Mouse (Mus musculus): Measurements from ENCODE around the gene Fermt2. TPM values are rescaled to one million over a fixed set of nuclear protein-coding genes. Genes with fewer than 3 reads are reported as not detected.

The Fermt2 gene
- 46.0 and 47.5 TPM in 2 replicates for polyA plus RNA-seq (2012; rRNA removed)

DNA sequence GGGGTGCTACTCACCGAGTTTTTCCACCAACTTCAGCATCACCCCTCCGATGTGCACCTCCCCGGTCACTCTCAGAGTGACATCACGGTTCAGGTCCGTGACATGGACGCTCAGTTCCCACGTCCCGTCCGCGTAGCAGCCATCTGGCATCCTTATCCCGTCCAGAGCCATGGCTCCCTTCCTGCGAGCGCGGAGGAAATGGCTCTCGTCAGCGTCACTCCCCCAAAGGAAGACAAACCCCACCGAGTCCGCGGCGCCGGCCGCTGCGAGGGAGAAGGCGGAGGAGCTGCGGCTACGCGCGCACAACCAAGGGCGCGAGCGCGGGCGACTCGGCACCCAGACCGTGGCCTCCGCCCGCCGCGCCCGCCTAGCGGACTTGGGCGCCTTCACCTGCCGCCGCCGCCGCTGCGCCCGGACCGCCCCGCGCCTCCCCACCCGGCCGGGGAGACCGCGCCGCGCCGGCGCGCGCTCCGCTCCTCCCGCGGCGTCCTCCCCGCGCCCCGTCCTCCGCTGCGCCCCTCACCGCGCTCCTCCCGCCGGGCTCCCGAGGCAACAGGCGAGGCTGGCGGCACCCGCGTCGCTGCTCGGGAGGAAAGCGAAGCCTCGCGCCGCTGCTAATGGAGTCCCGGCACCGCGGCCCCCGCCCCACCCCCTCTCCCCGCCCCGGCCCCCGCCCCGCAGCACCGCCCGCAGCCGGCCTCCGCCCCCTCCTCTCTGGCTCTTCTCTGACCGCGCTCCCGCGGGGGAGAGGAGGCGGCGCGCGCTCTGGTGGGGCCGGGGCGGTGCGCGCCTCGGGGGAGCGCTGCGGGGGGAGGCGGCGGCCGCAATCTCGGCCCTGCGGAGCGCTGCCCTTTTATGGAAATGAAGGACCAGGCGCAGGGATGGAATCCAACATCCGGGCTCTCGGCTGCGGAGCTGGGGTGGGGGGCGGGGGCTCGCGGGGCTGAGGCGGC, at the start of gene Fermt2:
Gene Fermt2, minus strand, starts transcription at position 708 of the 953 bp plus-strand sequence.

Other genes starting within 250 kb of the Fermt2 start
- 3.9 and 5.3 TPM in 2 replicates for gene Ero1l, start 211.3 kb downstream of the Fermt2 start, polyA plus RNA-seq (2012; rRNA removed)
- gene Psmc6, start 200.3 kb downstream of the Fermt2 start, polyA plus RNA-seq (2012; rRNA removed) = 9.4 and 15.1 TPM in 2 replicates
- 30.8 and 54.6 TPM in 2 replicates for gene Styx, start 179.0 kb downstream of the Fermt2 start, polyA plus RNA-seq (2012; rRNA removed)
- gene Gnpnat1, start 125.2 kb downstream of the Fermt2 start, polyA plus RNA-seq (2012; rRNA removed) = 1.8 and 3.1 TPM in 2 replicates
- gene Ddhd1, start 128.0 kb upstream of the Fermt2 start, polyA plus RNA-seq (2012; rRNA removed) = 19.8 and 24.5 TPM in 2 replicates